Mouse (Mus musculus) activated CD4-positive, CD25-positive, alpha-beta regulatory T cell, adult 9 weeks (primary cell): Measurements from ENCODE around the gene Ang5. TPM values are rescaled to one million over a fixed set of nuclear protein-coding genes. Genes with fewer than 3 reads are reported as not detected.

Source experiments
- polyA plus RNA-seq: library from polyadenylated mRNA; unstranded; fragments of 100-300 nt; shearing (Covaris generic); gene quantifications from one replicate; pipeline ENCODE4 v1.2.1, GENCODE M21; 2017

The Ang5 gene
- not detected for polyA plus RNA-seq

DNA sequence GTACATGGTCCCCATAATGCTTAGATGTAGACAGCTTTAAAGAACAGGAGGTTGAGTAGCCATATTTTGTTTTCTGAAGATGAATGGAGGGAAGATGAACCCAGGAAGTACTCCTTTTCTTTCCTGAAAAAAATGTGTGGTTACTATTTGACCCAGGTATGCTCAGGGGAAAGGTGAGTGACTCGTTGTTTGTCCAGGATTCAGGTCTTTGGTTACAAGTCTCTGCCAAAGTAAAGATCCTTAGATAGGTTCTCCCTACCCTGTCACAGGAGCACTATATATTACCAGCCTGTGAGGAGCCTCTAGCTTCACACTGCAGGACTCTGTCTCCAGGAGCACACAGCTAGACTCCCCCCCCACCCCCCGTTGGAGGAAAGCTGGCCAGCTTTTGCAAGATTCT lies at the start of gene Ang5:
Gene Ang5, plus strand, starts transcription at position 301 of the 400 bp plus-strand sequence.

DNA sequence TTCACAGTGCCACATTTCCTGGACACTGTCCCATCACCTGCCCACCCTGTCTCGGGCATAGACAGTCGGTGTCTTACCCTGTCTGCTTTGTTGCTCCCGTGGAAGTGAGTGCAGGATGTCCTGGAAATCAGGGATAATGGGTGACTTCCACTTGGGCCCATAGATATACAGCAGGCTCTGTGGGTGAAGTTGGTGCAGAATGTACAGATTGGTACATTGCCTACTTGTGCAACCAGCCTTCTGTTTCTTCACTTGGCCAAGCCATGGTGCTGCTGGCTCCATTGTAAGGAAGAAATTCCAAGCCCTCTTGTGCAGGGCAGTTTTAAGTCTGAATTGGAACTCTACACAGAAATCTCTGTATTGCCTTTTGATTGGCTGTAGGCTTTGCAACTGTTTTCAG lies 33.4 kb upstream of the Ang5 start, which contains the start of gene Ear10:
Gene Ear10, minus strand, starts transcription at position 101 of the 400 bp plus-strand sequence.

DNA sequence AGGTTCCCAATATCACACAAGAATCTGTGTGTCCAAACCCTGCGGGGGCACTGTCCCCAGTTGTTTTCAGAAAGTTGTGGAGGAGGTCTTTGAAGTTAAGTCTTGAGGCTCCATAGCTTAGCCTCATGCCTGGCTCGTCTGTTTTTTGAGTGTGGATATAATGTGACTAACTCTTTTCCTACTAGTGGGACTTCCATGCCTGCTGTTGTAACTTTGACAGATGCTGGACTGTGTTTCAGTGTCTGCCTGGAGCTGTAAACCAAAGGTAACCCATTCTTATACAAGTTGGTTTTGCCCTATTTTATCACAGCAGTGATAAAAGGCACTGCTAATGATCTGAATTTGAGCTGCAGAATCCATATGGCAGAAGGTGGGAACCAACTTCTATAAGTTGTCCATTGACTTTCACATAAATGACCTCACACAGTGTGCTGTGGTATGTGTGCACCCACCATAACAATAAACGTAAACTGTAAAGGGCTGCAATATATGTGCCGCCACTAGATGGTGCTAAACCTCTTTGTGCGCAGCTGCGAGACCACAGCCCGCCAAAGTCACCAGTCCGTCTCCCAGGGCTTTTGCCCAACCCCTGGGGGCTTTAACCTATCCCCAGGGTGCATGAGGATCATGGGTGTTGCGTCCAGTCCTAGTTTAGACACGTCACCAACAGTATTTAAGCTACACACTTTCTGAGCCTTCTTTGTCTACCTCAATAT lies 32.0 kb upstream of the Ang5 start, which contains the start of gene Gm8113:
Gene Gm8113, plus strand, starts transcription at position 703 of the 716 bp plus-strand sequence.

DNA sequence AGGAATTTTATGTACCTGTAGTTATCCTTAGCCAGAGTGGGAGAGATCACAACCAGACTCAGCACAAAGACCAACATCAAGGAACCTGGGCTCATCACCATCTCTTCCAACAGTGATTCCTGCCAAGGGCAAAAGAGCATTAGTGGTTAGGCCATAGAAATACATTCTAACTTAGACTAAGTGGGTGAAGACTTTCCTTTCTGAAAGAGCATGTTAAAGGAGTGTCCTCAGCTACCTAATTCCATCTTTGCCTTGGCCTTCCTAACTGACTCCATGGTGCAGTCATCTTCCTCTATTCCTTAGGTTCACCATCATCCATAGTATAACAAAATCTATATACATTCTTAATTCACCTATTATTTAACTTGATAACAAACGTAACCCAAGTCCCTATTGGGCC lies 45.3 kb downstream of the Ang5 start, which contains the start of gene Ang6:
Gene Ang6, minus strand, starts transcription at position 101 of the 400 bp plus-strand sequence.

Other genes with a start within 250 kb of the Ang5 start
- gene Gm16506, start 229.6 kb upstream of the Ang5 start, polyA plus RNA-seq, result not detected
- gene Gm6526, start 209.2 kb upstream of the Ang5 start, polyA plus RNA-seq, result not detected
- gene Gm8180, start 172.3 kb upstream of the Ang5 start, polyA plus RNA-seq, result not detected
- gene Ear1, start 81.6 kb upstream of the Ang5 start, polyA plus RNA-seq, result not detected
- not detected for gene Ear10, start 33.5 kb upstream of the Ang5 start, polyA plus RNA-seq
- gene Gm8113, start 31.7 kb upstream of the Ang5 start, polyA plus RNA-seq, result 0.18 TPM
- not detected for gene Ang6, start 45.2 kb downstream of the Ang5 start, polyA plus RNA-seq
- gene Ear2, start 145.6 kb downstream of the Ang5 start, polyA plus RNA-seq, result 1.3 TPM
- not detected for gene Gm3327, start 166.8 kb downstream of the Ang5 start, polyA plus RNA-seq
- not detected for gene Gm8212, start 240.6 kb downstream of the Ang5 start, polyA plus RNA-seq